Mouse (Mus musculus) midbrain, embryonic 13.5 days (tissue): Measurements from ENCODE around the gene Slc6a11. TPM values are rescaled to one million over a fixed set of nuclear protein-coding genes. Genes with fewer than 3 reads are reported as not detected.

ENCODE experiments used
- ATAC-seq: fragments of 200-750 bp; cut with Nextera tagmentation; 2 replicates; pipeline ENCODE4 v1.8.0; 2017; ENCODE audit warnings: mild to moderate bottlenecking, moderate TSS enrichment, moderate library complexity
- H3K27ac ChIP-seq: fragments of 300-500 bp; sonication (generic); 2 replicates; pipeline ENCODE4 v1.5.1; 2015; ENCODE audit warnings: inconsistent platforms, mild to moderate bottlenecking, moderate library complexity
- H3K27me3 ChIP-seq: fragments of 300-500 bp; sonication (generic); 2 replicates; pipeline ENCODE4 v1.6.1; 2015; ENCODE audit warnings: mild to moderate bottlenecking, inconsistent platforms
- H3K36me3 ChIP-seq: fragments of 300-500 bp; sonication (generic); 2 replicates; pipeline ENCODE4 v1.6.1; 2015; ENCODE audit warnings: mild to moderate bottlenecking, inconsistent platforms
- H3K4me1 ChIP-seq: fragments of 300-500 bp; sonication (generic); replicated peaks from 2 replicates; pipeline ENCODE4 v1.6.1; 2015; ENCODE audit warnings: inconsistent platforms
- H3K4me2 ChIP-seq: fragments of 300-500 bp; sonication (generic); replicated peaks from 2 replicates; pipeline ENCODE4 v1.6.1; 2015; ENCODE audit warnings: moderate library complexity, mild to moderate bottlenecking, inconsistent platforms
- H3K4me3 ChIP-seq: fragments of 300-500 bp; sonication (generic); replicated peaks from 2 replicates; pipeline ENCODE4 v1.5.1; 2015; ENCODE audit warnings: mild to moderate bottlenecking, inconsistent platforms
- H3K9ac ChIP-seq: fragments of 300-500 bp; sonication (generic); replicated peaks from 2 replicates; pipeline ENCODE4 v1.6.1; 2015; ENCODE audit warnings: mild to moderate bottlenecking, inconsistent platforms
- H3K9me3 ChIP-seq: fragments of 300-500 bp; sonication (generic); 2 replicates; pipeline ENCODE4 v1.6.1; 2016; ENCODE audit warnings: mild to moderate bottlenecking, inconsistent platforms
- WGBS: fragments of 180-500 bp; shearing (Covaris S2); methylation state at CpG from one replicate; pipeline ENCODE4 v1.1.7; 2015; 5-methylcytosine and 5-hydroxymethylcytosine counted together
- polyA plus RNA-seq: library from polyadenylated mRNA; unstranded; fragments of >200 nt; fragmentation: Nextera tagmentation; extraction: Ambion mirVana; gene quantifications from 2 replicates; pipeline ENCODE4 v1.2.1, GENCODE M21; 2015

The Slc6a11 gene
- polyA plus RNA-seq, 1 experiment from 2014 or later: 6.4 TPM

DNA sequence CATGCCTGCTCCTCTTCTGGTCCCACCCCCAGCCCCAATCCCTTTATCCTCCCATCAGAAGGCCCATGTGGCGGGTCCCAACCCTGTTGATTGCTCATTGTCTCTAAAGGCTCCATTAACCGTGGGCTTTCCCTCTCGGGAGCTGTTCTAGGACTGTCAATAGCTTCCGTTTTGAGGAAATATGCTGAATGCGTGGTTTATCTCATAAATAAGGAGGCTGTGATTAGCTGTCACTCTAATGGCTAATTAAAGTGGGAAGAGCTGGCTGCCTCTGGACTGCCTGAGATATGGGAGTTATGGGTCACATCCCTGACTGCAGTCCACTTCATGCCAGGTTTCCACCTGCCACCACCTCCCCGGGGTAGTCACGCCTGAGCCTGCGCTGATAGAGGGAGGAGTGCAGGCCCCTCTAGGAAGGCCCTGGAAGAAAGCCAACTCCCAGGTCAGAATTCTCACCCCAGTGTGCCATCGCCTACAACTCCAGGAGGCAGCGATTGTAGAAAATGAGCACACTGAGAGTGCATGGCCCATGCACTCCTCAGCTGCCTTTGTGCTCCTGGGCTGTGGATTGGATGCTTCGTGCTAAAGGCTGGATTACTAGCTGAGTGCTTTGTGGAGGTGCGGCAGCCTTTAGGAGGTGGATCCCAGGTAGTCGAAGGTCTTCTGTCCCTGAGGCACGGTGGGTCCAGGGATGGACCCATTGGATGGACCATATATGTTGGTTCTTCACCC lies 143.1 kb downstream of the Slc6a11 start:
- peak; percentile 60 for ATAC-seq
- no peak overlapping the region for H3K4me2 ChIP-seq
- WGBS: 49% methylated on average over 14 of the region's 14 CpGs

DNA sequence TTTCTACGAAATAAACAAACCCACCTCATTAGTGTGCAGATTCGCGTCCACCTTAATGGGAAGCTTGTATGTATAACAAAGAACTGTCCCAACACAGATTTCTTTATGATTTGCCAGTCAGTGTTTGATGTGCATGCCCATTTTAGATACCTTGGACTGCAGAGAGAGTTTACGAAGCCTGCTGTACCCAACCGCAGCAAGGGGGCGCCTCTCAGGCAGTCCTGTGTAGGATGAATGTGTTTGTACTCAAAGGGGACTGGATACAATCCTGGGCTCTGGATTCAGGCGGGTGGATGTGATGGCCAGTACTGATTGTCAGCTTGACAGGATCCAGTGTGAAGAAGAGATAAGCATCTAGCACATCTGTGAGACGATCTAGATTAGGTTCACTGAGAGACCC lies 144.8 kb downstream of the Slc6a11 start:
- peaks cover 7% of the 10 kb centered on the region for H3K27me3 ChIP-seq
- H3K9ac ChIP-seq: no peak overlapping the region
- H3K4me3 ChIP-seq: no peak overlapping the region
- no peak overlapping the region for H3K27ac ChIP-seq
- H3K9me3 ChIP-seq: no peaks in the 10 kb centered on the region
- no peak for ATAC-seq
- H3K36me3 ChIP-seq: no peaks in the 10 kb centered on the region
- no peak overlapping the region for H3K4me2 ChIP-seq
- WGBS: 60% methylated on average over 8 of the region's 8 CpGs
- H3K4me1 ChIP-seq: peaks cover 28% of the 10 kb centered on the region

More for the DNA sequence above, 143.1 kb downstream of the Slc6a11 start:
- Histone ChIP-seq H3K9ac (no peak overlapping the region), H3K36me3 (no peaks in the 10 kb centered on the region), H3K27me3 (peaks cover 7% of the 10 kb centered on the region), H3K4me3 (no peak overlapping the region), H3K27ac (peak overlapping the region; percentile 58; the same call in 1 of the 2 replicates), H3K9me3 (no peaks in the 10 kb centered on the region), H3K4me1 (peaks cover 35% of the 10 kb centered on the region)

DNA sequence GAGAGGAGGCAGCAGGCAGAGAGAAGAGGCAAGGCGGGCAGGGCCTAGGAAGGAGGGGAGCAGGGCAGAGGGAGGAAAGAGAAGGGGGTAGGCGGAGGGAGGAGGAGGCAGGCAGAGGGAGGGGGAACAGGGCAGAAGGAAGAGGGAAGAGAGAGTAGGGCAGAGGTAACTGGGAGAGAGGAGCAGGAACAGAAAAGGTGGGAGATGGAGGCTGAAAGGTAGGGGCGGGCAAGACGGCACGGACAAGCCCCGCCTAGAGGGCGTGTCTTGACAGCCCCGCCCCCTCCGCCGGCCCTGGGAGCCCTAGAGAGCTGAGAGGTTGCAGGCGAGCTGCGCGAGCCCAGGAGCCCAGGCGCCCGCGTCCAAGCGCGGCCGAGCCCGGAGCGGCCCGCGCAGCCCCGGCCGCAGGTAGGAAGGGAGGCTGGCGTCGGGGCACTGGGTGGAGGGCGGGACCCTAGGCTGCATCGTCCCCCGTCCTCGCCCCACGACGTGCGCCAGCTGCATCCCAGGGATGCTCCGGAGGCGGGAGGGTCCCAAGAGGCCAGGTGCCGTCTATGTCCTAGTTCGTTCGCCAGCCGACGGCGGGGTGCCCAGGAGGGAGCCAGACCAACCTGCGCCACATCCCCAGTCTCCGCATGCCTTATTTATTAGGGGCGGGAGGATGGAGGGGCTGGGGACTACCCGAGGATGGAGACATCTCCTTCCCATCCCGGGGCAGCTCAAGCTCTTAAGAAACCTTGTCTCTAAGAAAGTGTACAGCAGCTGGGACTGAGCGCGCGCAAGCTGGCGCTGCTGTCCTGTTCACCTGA lies 151.6 kb downstream of the Slc6a11 start, which contains the start of gene Slc6a1:
Gene Slc6a1 (plus strand): TSS at position 167 of the 809 bp plus-strand sequence.
- H3K36me3 ChIP-seq: 0 out of 2 replicates have a peak, but pooled peaks cover 3% of the 10 kb centered on the region
- H3K4me1 ChIP-seq: peaks cover 50% of the 10 kb centered on the region
- peaks cover 31% of the 10 kb centered on the region for H3K27me3 ChIP-seq
- ATAC-seq: peak; percentile 93
- peak within 1 kb of the TSS; percentile 83 for H3K9ac ChIP-seq
- peak within 1 kb of the TSS; percentile 85 for H3K27ac ChIP-seq
- 1% methylated on average over 51 of the region's 51 CpGs for WGBS
- peak within 1 kb of the TSS; percentile 69 for H3K4me3 ChIP-seq
- peak within 1 kb of the TSS; percentile 65 for H3K4me2 ChIP-seq
- no peaks in the 10 kb centered on the region for H3K9me3 ChIP-seq

DNA sequence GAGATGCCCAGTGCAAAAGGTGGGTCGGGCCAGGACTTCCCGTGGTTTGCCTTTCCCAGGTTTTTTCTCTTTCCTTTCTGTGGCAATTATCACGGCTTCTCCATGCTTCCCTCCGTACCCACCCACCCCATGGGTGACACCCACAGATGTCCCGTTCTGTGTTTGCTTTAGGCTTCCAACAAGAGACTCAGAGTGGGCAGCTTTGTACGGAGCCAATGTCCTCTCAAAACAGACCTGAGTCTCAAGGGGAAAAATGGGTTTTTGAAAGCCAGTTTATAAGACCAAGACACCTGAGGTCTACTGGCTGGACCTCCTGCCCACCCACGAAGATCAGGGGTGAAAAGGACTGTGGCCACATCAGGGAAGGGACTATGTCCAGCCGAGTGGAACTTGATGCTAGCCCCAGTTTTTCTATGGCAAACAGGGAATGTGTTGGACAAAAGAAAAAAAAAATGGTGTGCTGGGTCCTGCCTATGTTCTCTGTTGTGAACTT lies 152.3 kb downstream of the Slc6a11 start:
- H3K4me3 ChIP-seq: peak overlapping the region; percentile 69
- H3K27ac ChIP-seq: peak overlapping the region; percentile 85
- peaks cover 30% of the 10 kb centered on the region for H3K27me3 ChIP-seq
- H3K4me1 ChIP-seq: peaks cover 57% of the 10 kb centered on the region
- no peak for ATAC-seq
- H3K9me3 ChIP-seq: no peaks in the 10 kb centered on the region
- 10% methylated on average over 8 of the region's 8 CpGs for WGBS
- H3K36me3 ChIP-seq: 0 out of 2 replicates have a peak, but pooled peaks cover 3% of the 10 kb centered on the region
- H3K4me2 ChIP-seq: peak overlapping the region; percentile 65
- peak overlapping the region; percentile 83 for H3K9ac ChIP-seq

DNA sequence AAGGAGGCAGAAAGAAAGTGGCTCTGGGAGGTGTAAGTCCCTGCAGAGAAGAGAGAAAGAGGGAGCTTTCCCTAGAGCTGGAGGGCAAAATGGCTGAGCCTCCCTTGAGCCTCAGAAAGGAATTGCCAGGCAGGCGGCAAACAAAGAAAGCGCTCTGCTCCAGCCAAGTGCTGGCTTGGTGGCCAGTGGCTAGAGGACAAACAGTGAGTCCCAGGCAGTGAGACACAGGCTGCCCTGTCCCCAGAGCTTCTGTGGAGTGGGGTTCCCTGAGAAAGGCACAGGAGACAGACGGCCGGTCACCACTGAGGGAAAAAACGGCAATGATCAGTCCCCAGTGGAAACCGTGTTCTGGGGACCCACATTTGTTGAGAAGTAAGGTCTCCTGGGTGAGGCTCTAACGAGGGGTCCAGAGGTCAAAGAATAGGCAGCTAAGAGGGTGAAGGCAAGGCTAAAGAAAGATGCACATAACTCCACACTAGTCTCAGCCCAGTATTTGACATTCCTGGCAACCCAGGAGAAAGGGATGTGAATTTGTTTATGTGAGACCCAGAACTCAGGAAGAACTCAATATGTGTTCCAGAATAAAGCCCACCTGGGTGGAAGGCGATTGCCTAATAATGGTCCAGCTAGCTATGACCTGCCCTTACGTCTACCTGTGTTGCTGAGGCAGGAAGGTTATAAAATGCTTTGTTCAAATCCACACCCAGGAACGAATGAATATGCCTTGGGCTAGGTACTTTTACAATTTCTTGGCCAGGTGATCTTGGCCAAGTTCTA lies 153.1 kb downstream of the Slc6a11 start:
- H3K27me3 ChIP-seq: peaks cover 28% of the 10 kb centered on the region
- peak overlapping the region; percentile 69 for H3K4me3 ChIP-seq
- no peaks in the 10 kb centered on the region for H3K9me3 ChIP-seq
- 41% methylated on average over 10 of the region's 10 CpGs for whole genome bisulfite sequencing
- H3K9ac ChIP-seq: peak overlapping the region; percentile 83
- H3K4me1 ChIP-seq: peaks cover 63% of the 10 kb centered on the region
- no peak for ATAC-seq
- H3K36me3 ChIP-seq: 0 out of 2 replicates have a peak, but pooled peaks cover 3% of the 10 kb centered on the region
- H3K27ac ChIP-seq: peak overlapping the region; percentile 85
- H3K4me2 ChIP-seq: peak overlapping the region; percentile 65

DNA sequence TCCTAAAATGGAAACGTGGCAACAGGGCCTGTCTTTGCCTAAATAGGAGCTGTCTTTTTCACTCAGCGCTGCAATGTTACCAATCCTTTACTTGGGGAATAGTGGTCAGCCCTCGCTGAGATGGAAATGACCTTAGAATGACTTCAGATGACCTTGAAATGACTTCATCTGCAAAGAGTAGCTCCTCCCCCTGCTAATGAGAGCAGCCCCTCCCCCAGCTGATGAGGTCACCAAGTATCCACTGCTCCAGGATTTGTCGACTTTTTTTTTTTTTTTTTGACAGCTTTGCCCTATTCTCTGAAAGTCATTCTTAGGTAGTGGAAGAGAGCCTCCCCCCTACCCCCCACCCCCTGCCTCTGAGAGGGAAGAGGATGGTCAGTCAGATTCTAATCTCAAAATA lies 154.4 kb downstream of the Slc6a11 start:
- H3K27me3 ChIP-seq: peaks cover 28% of the 10 kb centered on the region
- WGBS: 39% methylated on average over 4 of the region's 4 CpGs
- H3K4me1 ChIP-seq: peaks cover 76% of the 10 kb centered on the region
- no peaks in the 10 kb centered on the region for H3K9me3 ChIP-seq
- H3K27ac ChIP-seq: no peak overlapping the region
- no peak for ATAC-seq
- H3K36me3 ChIP-seq: 0 out of 2 replicates have a peak, but pooled peaks cover 3% of the 10 kb centered on the region
- H3K9ac ChIP-seq: no peak overlapping the region; the same call in 1 of the 2 replicates
- peak overlapping the region; percentile 69; the same call in 1 of the 2 replicates for H3K4me3 ChIP-seq
- peak overlapping the region; percentile 65 for H3K4me2 ChIP-seq

DNA sequence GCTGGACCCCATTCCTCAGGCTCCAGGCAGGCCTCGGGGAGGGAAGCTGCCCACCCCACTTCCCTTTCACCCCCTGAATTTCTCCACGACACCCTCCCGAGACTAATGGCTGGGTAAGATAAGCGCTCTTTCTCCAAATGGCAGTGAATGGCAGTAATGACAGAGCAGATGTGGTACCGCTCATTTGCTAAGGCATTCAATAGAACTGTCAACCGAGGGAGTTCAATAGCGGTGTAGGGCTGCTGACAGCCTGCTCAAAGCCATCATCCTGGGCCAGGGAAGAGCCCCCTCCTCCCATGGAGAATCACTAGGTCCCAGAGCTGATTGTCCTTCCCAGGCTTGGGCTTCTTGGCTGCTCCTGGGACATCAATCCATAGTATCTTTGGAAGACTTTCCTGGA lies 158.1 kb downstream of the Slc6a11 start:
- H3K9ac ChIP-seq: peak overlapping the region; percentile 29; the same call in 1 of the 2 replicates
- H3K4me1 ChIP-seq: peaks cover 98% of the 10 kb centered on the region
- peak overlapping the region; percentile 96 for H3K27ac ChIP-seq
- H3K9me3 ChIP-seq: no peaks in the 10 kb centered on the region
- H3K27me3 ChIP-seq: peaks cover 10% of the 10 kb centered on the region
- no peak overlapping the region for H3K4me3 ChIP-seq
- H3K36me3 ChIP-seq: 0 out of 2 replicates have a peak, but pooled peaks cover 3% of the 10 kb centered on the region
- peak overlapping the region; percentile 43 for H3K4me2 ChIP-seq
- ATAC-seq: peak; percentile 64
- 16% methylated on average over 7 of the region's 7 CpGs for WGBS

DNA sequence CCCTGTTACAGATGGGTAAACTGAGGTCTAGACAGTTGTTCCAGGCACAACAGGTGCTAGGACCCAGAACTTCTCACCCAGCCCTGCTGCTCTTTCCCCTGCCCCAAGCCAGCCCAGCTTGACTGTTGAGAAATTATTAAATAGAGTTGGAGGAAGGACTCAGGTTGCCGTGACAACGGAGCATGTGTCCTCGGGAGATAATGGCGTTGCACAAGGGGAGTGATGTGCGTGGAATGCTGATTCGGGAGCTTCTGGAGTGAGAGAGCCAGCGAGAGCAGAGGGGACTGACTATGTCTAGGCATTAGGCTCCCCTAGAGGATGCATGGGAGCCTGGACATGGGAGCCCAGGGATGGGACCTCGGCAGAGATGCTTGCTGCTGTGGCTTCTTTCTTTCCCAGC lies 159.1 kb downstream of the Slc6a11 start:
- peak; percentile 92 for ATAC-seq
- Histone ChIP-seq H3K4me3 (0 out of 2 replicates have a peak overlapping the region, but pooled peaks have one; percentile 8), H3K9ac (peak overlapping the region; percentile 55), H3K27me3 (peaks cover under 1% of the 10 kb centered on the region; the same call in 1 of the 2 replicates), H3K36me3 (0 out of 2 replicates have a peak, but pooled peaks cover 3% of the 10 kb centered on the region), H3K4me1 (peaks cover 98% of the 10 kb centered on the region), H3K27ac (peak overlapping the region; percentile 96), H3K4me2 (peak overlapping the region; percentile 43), H3K9me3 (no peaks in the 10 kb centered on the region)
- WGBS: 6% methylated on average over 8 of the region's 8 CpGs

DNA sequence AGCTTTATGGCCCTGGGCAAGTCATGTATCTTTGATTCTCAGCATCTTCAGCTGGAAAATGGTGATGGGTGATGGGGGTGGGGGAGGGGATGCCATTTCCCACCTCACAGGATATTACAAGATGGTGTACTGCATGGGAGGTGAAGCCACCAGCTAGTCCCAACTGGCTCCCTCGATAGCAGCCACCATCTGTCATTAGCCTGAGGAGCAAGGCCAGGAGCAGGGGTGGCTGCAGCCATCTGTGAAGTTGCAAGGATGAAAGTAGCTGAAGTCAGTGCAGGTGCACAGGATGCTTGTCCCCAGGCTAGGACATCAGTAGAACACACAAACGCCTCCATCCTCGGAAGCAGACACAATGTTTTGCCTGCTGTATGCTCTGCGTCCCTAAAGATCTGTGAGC lies 159.9 kb downstream of the Slc6a11 start:
- peak overlapping the region; percentile 55; the same call in 1 of the 2 replicates for H3K9ac ChIP-seq
- 46% methylated on average over 4 of the region's 4 CpGs for WGBS
- H3K9me3 ChIP-seq: no peaks in the 10 kb centered on the region
- peaks cover 97% of the 10 kb centered on the region for H3K4me1 ChIP-seq
- H3K27ac ChIP-seq: peak overlapping the region; percentile 96
- no peaks in the 10 kb centered on the region for H3K27me3 ChIP-seq
- H3K4me2 ChIP-seq: peak overlapping the region; percentile 43
- H3K36me3 ChIP-seq: 0 out of 2 replicates have a peak, but pooled peaks cover 3% of the 10 kb centered on the region
- ATAC-seq: no peak
- no peak overlapping the region for H3K4me3 ChIP-seq

DNA sequence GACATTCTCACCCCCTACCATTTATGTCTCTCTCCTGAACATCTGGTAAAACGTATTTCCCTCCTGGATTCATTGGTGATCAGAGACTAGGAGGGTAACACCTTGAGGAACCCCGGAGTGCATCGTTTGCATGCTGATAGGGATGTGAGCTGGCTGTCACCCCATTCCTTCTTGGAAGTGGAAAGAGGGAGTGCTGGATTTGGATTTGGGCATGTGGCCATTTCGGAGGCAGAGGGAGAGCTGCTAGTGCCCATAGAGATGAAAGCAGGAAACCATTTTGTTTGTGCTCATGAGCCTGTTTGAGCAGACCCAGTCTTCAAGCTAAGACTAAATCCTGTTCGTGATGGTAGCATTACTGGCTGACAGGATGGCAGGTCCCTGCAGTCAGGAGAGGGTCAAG lies 160.4 kb downstream of the Slc6a11 start:
- Histone ChIP-seq H3K4me3 (no peak overlapping the region), H3K4me1 (peaks cover 97% of the 10 kb centered on the region), H3K27me3 (no peaks in the 10 kb centered on the region), H3K36me3 (0 out of 2 replicates have a peak, but pooled peaks cover under 1% of the 10 kb centered on the region), H3K27ac (peak overlapping the region; percentile 96), H3K9ac (0 out of 2 replicates have a peak overlapping the region, but pooled peaks have one; percentile 55), H3K9me3 (no peaks in the 10 kb centered on the region), H3K4me2 (peak overlapping the region; percentile 43)
- no peak for ATAC-seq
- 60% methylated on average over 5 of the region's 5 CpGs for WGBS

DNA sequence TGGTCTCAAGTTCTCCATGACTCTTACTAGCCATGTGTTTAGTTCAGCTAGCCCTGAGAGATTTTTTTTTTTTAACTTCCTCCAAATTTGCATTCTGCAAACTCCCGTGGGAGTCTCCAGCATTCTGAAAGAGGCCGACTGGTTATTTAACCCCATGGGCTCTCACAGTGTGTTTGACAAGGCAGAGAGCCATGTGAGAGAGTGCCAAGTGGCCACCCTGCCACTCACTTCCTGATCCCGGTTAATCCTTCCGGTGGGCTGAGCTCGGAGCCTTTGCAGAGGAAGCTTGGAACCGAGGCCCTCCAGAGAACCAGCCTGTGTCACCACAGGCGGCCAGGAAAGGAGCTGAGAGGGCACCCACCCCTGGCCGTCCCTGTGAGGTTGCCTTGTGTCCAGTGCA lies 162.5 kb downstream of the Slc6a11 start:
- Histone ChIP-seq H3K4me3 (no peak overlapping the region), H3K4me1 (peaks cover 99% of the 10 kb centered on the region), H3K36me3 (no peaks in the 10 kb centered on the region), H3K27ac (0 out of 2 replicates have a peak overlapping the region, but pooled peaks have one; percentile 7), H3K9ac (no peak overlapping the region), H3K9me3 (no peaks in the 10 kb centered on the region), H3K4me2 (0 out of 2 replicates have a peak overlapping the region, but pooled peaks have one; percentile 1), H3K27me3 (no peaks in the 10 kb centered on the region)
- ATAC-seq: no peak
- 20% methylated on average over 8 of the region's 8 CpGs for WGBS
